Mouse (Mus musculus) myocyte (in vitro differentiated cells): ENCODE data around the gene Adam22. TPM values are rescaled to one million over a fixed set of nuclear protein-coding genes. Genes with fewer than 3 reads are reported as not detected.

Experiments
- H3K27me3 ChIP-seq: one replicate; pipeline ENCODE4 v1.6.1; 2011; ENCODE audit not compliant: control insufficient read depth, insufficient read depth, insufficient read length
- H3K36me3 ChIP-seq: one replicate; pipeline ENCODE4 v1.6.1; 2011; ENCODE audit not compliant: control insufficient read depth, insufficient read depth
- H3K4me2 ChIP-seq: one replicate; pipeline ENCODE4 v1.6.1; 2011; ENCODE audit warnings: low read depth, control low read depth
- H3K4me3 ChIP-seq: one replicate; pipeline ENCODE4 v1.5.1; 2011; ENCODE audit warnings: mild to moderate bottlenecking, control low read depth, moderate library complexity
- H3K79me2 ChIP-seq: one replicate; pipeline ENCODE4 v1.6.1; 2011; ENCODE audit not compliant: control insufficient read depth, insufficient read depth
- H3ac ChIP-seq: one replicate; pipeline ENCODE4 v1.6.1; 2011; ENCODE audit not compliant: control insufficient read depth, insufficient read length
- CEBPB ChIP-seq: IDR thresholded peaks from 2 replicates; pipeline ENCODE4 v1.6.1; 2011; ENCODE audit warnings: mild to moderate bottlenecking, moderate library complexity; ENCODE audit not compliant: poor library complexity, insufficient read depth, severe bottlenecking
- E2F4 ChIP-seq: IDR thresholded peaks from one replicate; pipeline ENCODE4 v1.6.1; 2011; ENCODE audit warnings: mild to moderate bottlenecking, control low read depth, moderate library complexity; ENCODE audit not compliant: insufficient read depth
- MAX ChIP-seq: IDR thresholded peaks from one replicate; pipeline ENCODE4 v1.6.1; 2011; ENCODE audit warnings: low read depth, mild to moderate bottlenecking, control low read depth
- MYOD1 ChIP-seq, 3 experiments: IDR thresholded peaks; one replicate each; pipeline ENCODE4 v1.6.1; 2011; ENCODE audit warnings: control low read depth in 2 of 3, low read depth in 2 of 3, mild to moderate bottlenecking in 2 of 3, moderate library complexity in 1 of 3; ENCODE audit not compliant: insufficient read length in 2 of 3, control insufficient read depth in 1 of 3
- MYOG ChIP-seq, 3 experiments: IDR thresholded peaks; one replicate each; pipeline ENCODE4 v1.6.1; 2011; ENCODE audit warnings: control low read depth in 2 of 3, low read depth in 2 of 3, mild to moderate bottlenecking in 2 of 3; ENCODE audit not compliant: insufficient read length in 2 of 3, control insufficient read depth in 1 of 3, insufficient read depth in 1 of 3
- POLR2A ChIP-seq: IDR thresholded peaks from one replicate; pipeline ENCODE4 v1.6.1; 2011; ENCODE audit warnings: low read depth, mild to moderate bottlenecking, control low read depth, moderate library complexity; ENCODE audit not compliant: insufficient read length
- POLR2AphosphoS2 ChIP-seq: IDR thresholded peaks from one replicate; pipeline ENCODE4 v1.6.1; 2011; ENCODE audit warnings: low read depth, control low read depth; ENCODE audit not compliant: insufficient read length
- REST ChIP-seq: IDR thresholded peaks from one replicate; pipeline ENCODE4 v1.6.1; 2011; ENCODE audit warnings: mild to moderate bottlenecking, control low read depth, moderate library complexity; ENCODE audit not compliant: insufficient read depth, insufficient read length
- SRF ChIP-seq: IDR thresholded peaks from one replicate; pipeline ENCODE4 v1.6.1; 2011; ENCODE audit warnings: low read depth; ENCODE audit not compliant: control insufficient read depth, insufficient read length
- TCF12 ChIP-seq: IDR thresholded peaks from one replicate; pipeline ENCODE4 v1.6.1; 2011; ENCODE audit warnings: mild to moderate bottlenecking, control low read depth; ENCODE audit not compliant: poor library complexity, insufficient read depth, severe bottlenecking
- TCF3 ChIP-seq: IDR thresholded peaks from one replicate; pipeline ENCODE4 v1.6.1; 2011; ENCODE audit warnings: low read depth, control low read depth; ENCODE audit not compliant: insufficient read length
- USF1 ChIP-seq: IDR thresholded peaks from one replicate; pipeline ENCODE4 v1.6.1; 2011; ENCODE audit warnings: low read depth, mild to moderate bottlenecking, control low read depth, moderate library complexity
- polyA plus RNA-seq: library from polyadenylated mRNA; unstranded; fragments of >200 nt; fragmentation: generic; extraction: Trizol; gene quantifications from one replicate; pipeline ENCODE4 v1.2.1, GENCODE M21; 2012; ENCODE audit warnings: missing spikeins

The Adam22 gene
- polyA plus RNA-seq, 1 experiment = 0.10 TPM

GRCm38 (mm10) chr5:8356885-8357651 is 10.9 kb downstream of the Adam22 start:
- TF ChIP-seq TCF12 (no peak), CEBPB (no peak), MAX (no peak), MYOG (IDR thresholded peaks at IDR 0.05; ENCODE audit: control insufficient read depth in 1 of 3, insufficient read depth in 1 of 3, insufficient read length in 2 of 3, low read depth in 2 of 3) (no peak), POLR2AphosphoS2 (no peak), E2F4 (no peak), USF1 (no peak), POLR2A (no peak), SRF (no peak), TCF3 (no peak), MYOD1 (IDR thresholded peaks at IDR 0.05; ENCODE audit: control insufficient read depth in 1 of 3, insufficient read length in 2 of 3, low read depth in 2 of 3) (no peak)
- H3ac ChIP-seq = no peak overlapping the region
- H3K79me2 ChIP-seq = no peaks in the 10 kb centered on the region
- H3K4me3 ChIP-seq = no peak overlapping the region
- H3K4me2 ChIP-seq = no peak overlapping the region
- H3K27me3 ChIP-seq = no peaks in the 10 kb centered on the region
- no peaks in the 10 kb centered on the region for H3K36me3 ChIP-seq

DNA sequence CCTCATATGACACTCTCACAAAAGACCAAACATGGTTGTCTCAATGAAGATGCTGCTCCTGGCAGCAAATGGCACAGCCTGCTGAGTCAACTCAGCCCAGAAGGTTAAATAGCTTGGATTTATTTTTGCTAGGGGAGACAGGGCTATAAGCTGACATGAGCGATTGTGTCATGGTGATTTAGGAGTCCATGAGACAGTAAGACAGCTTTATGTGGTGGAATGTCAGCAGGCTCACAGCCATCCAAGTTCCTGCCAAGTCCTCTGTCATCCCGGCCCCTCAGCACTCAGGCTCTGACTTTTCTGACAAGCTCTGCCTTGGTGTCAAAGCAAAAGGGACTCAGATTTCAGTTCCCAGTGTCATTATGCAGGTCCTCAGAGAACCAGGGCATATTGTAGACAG is 11.6 kb downstream of the Adam22 start:
- TF ChIP-seq SRF = no peak
- no peak for TF ChIP-seq TCF12
- no peak for TF ChIP-seq MAX
- no peak for TF ChIP-seq POLR2A
- no peak for TF ChIP-seq MYOG (IDR thresholded peaks at IDR 0.05; ENCODE audit: control insufficient read depth in 1 of 3, insufficient read depth in 1 of 3, insufficient read length in 2 of 3, low read depth in 2 of 3)
- no peak overlapping the region for H3K4me3 ChIP-seq
- H3K79me2 ChIP-seq = no peaks in the 10 kb centered on the region
- H3ac ChIP-seq = no peak overlapping the region
- H3K36me3 ChIP-seq = no peaks in the 10 kb centered on the region
- no peak overlapping the region for H3K4me2 ChIP-seq
- no peaks in the 10 kb centered on the region for H3K27me3 ChIP-seq

DNA sequence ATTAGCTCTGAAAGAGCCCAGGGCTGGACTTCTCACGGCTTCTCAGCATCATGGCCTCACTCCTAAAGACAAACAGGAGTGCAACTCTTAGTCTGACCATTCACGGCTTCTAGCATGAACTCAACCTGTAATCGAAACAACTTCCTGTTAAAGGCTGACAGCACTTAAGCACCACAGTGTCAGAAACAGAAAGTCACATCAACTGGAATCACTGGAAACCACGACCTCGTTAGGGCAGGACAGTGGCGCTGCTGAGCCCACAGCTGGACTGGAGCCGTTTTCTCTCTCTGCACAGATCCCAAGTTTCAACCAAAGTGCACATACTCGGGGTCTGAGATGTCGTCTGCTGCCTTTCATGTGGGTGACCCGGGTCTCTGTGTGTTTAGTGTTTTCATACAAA is 18.4 kb downstream of the Adam22 start:
- no peak overlapping the region for H3ac ChIP-seq
- no peaks in the 10 kb centered on the region for H3K27me3 ChIP-seq
- TF ChIP-seq USF1 = no peak
- TF ChIP-seq TCF12 = no peak
- TF ChIP-seq POLR2AphosphoS2 = no peak
- no peak for TF ChIP-seq E2F4
- no peak for TF ChIP-seq MYOG (IDR thresholded peaks at IDR 0.05; ENCODE audit: control insufficient read depth in 1 of 3, insufficient read depth in 1 of 3, insufficient read length in 2 of 3, low read depth in 2 of 3)
- no peak for TF ChIP-seq MYOD1 (IDR thresholded peaks at IDR 0.05; ENCODE audit: control insufficient read depth in 1 of 3, insufficient read length in 2 of 3, low read depth in 2 of 3)
- no peak for TF ChIP-seq TCF3
- TF ChIP-seq SRF = no peak
- no peak for TF ChIP-seq REST
- TF ChIP-seq POLR2A = no peak
- TF ChIP-seq CEBPB = no peak
- no peak for TF ChIP-seq MAX
- H3K36me3 ChIP-seq = no peaks in the 10 kb centered on the region
- no peaks in the 10 kb centered on the region for H3K79me2 ChIP-seq
- H3K4me2 ChIP-seq = no peak overlapping the region
- no peak overlapping the region for H3K4me3 ChIP-seq

DNA sequence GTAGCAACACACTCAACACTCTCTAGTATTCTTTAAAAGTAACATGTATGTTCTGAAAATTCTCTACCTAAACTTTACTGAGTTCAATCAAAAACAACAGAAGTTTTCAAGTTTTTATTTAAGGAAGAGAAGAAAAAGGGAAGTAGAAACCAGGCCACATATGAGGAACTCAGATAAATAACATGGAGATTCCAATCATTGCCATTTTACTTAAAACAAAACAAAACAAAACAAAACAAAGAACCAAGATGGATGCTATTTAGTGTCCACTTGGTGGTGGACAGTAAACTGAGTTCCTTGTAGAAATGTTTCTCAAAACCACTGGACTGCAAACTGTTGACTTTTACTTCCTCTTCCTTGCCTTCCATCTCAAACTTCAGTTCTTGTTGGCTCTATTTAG is 21.6 kb downstream of the Adam22 start:
- no peak overlapping the region for H3ac ChIP-seq
- H3K4me3 ChIP-seq = no peak overlapping the region
- H3K36me3 ChIP-seq = no peaks in the 10 kb centered on the region
- no peak overlapping the region for H3K4me2 ChIP-seq
- TF ChIP-seq MYOG (IDR thresholded peaks at IDR 0.05; ENCODE audit: control insufficient read depth in 1 of 3, insufficient read depth in 1 of 3, insufficient read length in 2 of 3, low read depth in 2 of 3) = no peak
- no peak for TF ChIP-seq POLR2AphosphoS2
- TF ChIP-seq USF1 = no peak
- no peak for TF ChIP-seq CEBPB
- no peak for TF ChIP-seq MAX
- TF ChIP-seq TCF3 = no peak
- TF ChIP-seq TCF12 = no peak
- TF ChIP-seq SRF = no peak
- no peak for TF ChIP-seq E2F4
- no peak for TF ChIP-seq POLR2A
- TF ChIP-seq MYOD1 (IDR thresholded peaks at IDR 0.05; ENCODE audit: control insufficient read depth in 1 of 3, insufficient read length in 2 of 3, low read depth in 2 of 3) = no peak
- no peak for TF ChIP-seq REST
- no peaks in the 10 kb centered on the region for H3K27me3 ChIP-seq
- H3K79me2 ChIP-seq = no peaks in the 10 kb centered on the region

DNA sequence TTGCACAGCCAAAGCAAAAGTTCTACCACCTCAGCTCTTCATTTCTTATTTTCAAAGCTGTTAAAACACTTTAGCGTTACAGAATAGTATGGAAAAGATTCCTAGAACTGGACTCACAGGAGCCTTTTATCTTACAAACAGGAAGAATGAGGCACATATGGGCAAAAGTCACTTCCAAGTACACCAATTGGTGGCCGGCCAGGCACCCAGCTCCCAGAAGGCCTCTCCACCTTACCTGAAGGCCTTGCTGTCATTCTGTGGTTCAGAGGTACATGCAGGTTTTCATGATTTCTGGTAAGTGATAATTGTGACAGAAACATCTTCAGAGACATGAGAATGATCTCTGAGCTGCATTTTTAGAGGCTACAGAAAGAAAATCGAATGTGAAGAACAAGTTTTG is 24.7 kb downstream of the Adam22 start:
- Histone ChIP-seq H3K79me2 (no peaks in the 10 kb centered on the region), H3ac (no peak overlapping the region), H3K36me3 (no peaks in the 10 kb centered on the region), H3K4me2 (no peak overlapping the region), H3K4me3 (no peak overlapping the region), H3K27me3 (no peaks in the 10 kb centered on the region)
- TF ChIP-seq TCF12 (no peak), USF1 (no peak), MAX (no peak), MYOD1 (IDR thresholded peaks at IDR 0.05; ENCODE audit: control insufficient read depth in 1 of 3, insufficient read length in 2 of 3, low read depth in 2 of 3) (no peak), SRF (no peak), POLR2AphosphoS2 (no peak), REST (no peak), E2F4 (no peak), MYOG (IDR thresholded peaks at IDR 0.05; ENCODE audit: control insufficient read depth in 1 of 3, insufficient read depth in 1 of 3, insufficient read length in 2 of 3, low read depth in 2 of 3) (no peak), TCF3 (no peak), CEBPB (no peak), POLR2A (no peak)
